Mouse (Mus musculus) bone marrow macrophage, adult 2 months (primary cell): ENCODE data around the gene Kat2a. TPM values are rescaled to one million over a fixed set of nuclear protein-coding genes. Genes with fewer than 3 reads are reported as not detected.

Experiments used
- H3K27ac ChIP-seq: 2 replicates; pipeline ENCODE4 v1.5.1; 2012; ENCODE audit warnings: low read depth, low read length; ENCODE audit not compliant: insufficient read depth
- H3K4me1 ChIP-seq: 2 replicates; pipeline ENCODE4 v1.6.1; 2012; ENCODE audit warnings: low read length; ENCODE audit not compliant: control insufficient read depth, insufficient read depth
- H3K4me3 ChIP-seq: 2 replicates; pipeline ENCODE4 v1.5.1; 2012; ENCODE audit warnings: mild to moderate bottlenecking, low read length, moderate library complexity; ENCODE audit not compliant: insufficient read depth
- CTCF ChIP-seq: IDR thresholded peaks from 2 replicates; pipeline ENCODE4 v1.5.1; 2012; ENCODE audit warnings: low read depth, mild to moderate bottlenecking, low read length, moderate library complexity
- POLR2A ChIP-seq: IDR thresholded peaks from 2 replicates; pipeline ENCODE4 v1.6.1; 2012; ENCODE audit warnings: mild to moderate bottlenecking, low read depth, low read length, borderline replicate concordance
- polyA plus RNA-seq: library from polyadenylated mRNA; stranded (reverse); fragments of >200 nt; gene quantifications from 2 replicates; pipeline ENCODE4 v1.2.4, GENCODE M21; 2012; ENCODE audit not compliant: missing spikeins, insufficient read depth, insufficient read length

Gene Kat2a
- polyA plus RNA-seq, 1 experiment: 18.9 TPM

- TF ChIP-seq POLR2A (no peak), CTCF (no peak)
- peak within 1 kb of the TSS; percentile 51 for H3K4me3 ChIP-seq
- H3K4me1 ChIP-seq: peaks cover 34% of the 10 kb centered on the region
- H3K27ac ChIP-seq: peak within 1 kb of the TSS; percentile 63
These were observed 1.7 kb upstream of the Kat2a start, which contains the start of gene Hspb9 for GRCm38 (mm10) chr11:100713735-100714533. TSS of gene Hspb9 (plus strand) at chr11:100713850.

GRCm38 (mm10) chr11:100713174-100713573, 909 bp upstream of the Kat2a start:
- Histone ChIP-seq H3K27ac (peak overlapping the region; percentile 63), H3K4me3 (peak overlapping the region; percentile 51; the same call in 1 of the 2 replicates), H3K4me1 (peaks cover 28% of the 10 kb centered on the region)
- TF ChIP-seq POLR2A (no peak), CTCF (no peak)

- peak overlapping the region; percentile 82; the same call in 1 of the 2 replicates for H3K4me3 ChIP-seq
- H3K4me1 ChIP-seq: peaks cover 28% of the 10 kb centered on the region
- H3K27ac ChIP-seq: no peak overlapping the region
- no peak for TF ChIP-seq POLR2A
- TF ChIP-seq CTCF: no peak
These were observed 1.3 kb downstream of the Kat2a start for GRCm38 (mm10) chr11:100710977-100711376.

GRCm38 (mm10) chr11:100710528-100710927, 1.7 kb downstream of the Kat2a start:
- H3K27ac ChIP-seq: no peak overlapping the region
- H3K4me3 ChIP-seq: no peak overlapping the region
- peaks cover 28% of the 10 kb centered on the region for H3K4me1 ChIP-seq
- TF ChIP-seq CTCF: no peak
- no peak for TF ChIP-seq POLR2A

- peaks cover 32% of the 10 kb centered on the region for H3K4me1 ChIP-seq
These were observed 3.0 kb downstream of the Kat2a start for GRCm38 (mm10) chr11:100709201-100709810.

GRCm38 (mm10) chr11:100705095-100705747, 7.0 kb downstream of the Kat2a start:
- Histone ChIP-seq H3K4me3 (no peak overlapping the region), H3K4me1 (peaks cover 17% of the 10 kb centered on the region)

More at GRCm38 (mm10) chr11:100709201-100709810, 3.0 kb downstream of the Kat2a start:
- Histone ChIP-seq H3K27ac (no peak overlapping the region), H3K4me3 (no peak overlapping the region)
- no peak for TF ChIP-seq CTCF
- TF ChIP-seq POLR2A: no peak

GRCm38 (mm10) chr11:100703851-100704531, 8.3 kb downstream of the Kat2a start, which contains the start of gene Dhx58:
TSS of gene Dhx58 (minus strand) at chr11:100704271.
- Histone ChIP-seq H3K4me3 (peak within 1 kb of the TSS; percentile 73), H3K27ac (peak within 1 kb of the TSS; percentile 64), H3K4me1 (peaks cover 17% of the 10 kb centered on the region)
- TF ChIP-seq CTCF (no peak), POLR2A (no peak)

More at GRCm38 (mm10) chr11:100705095-100705747, 7.0 kb downstream of the Kat2a start:
- TF ChIP-seq CTCF: no peak
- no peak for TF ChIP-seq POLR2A
- H3K27ac ChIP-seq: no peak overlapping the region

- H3K4me3 ChIP-seq: peak overlapping the region; percentile 73
- no peak for TF ChIP-seq CTCF
- TF ChIP-seq POLR2A: no peak
- peaks cover 17% of the 10 kb centered on the region for H3K4me1 ChIP-seq
- no peak overlapping the region for H3K27ac ChIP-seq
These were observed 8.9 kb downstream of the Kat2a start for GRCm38 (mm10) chr11:100703366-100703765.

GRCm38 (mm10) chr11:100702906-100703305, 9.4 kb downstream of the Kat2a start:
- peak overlapping the region; percentile 73 for H3K4me3 ChIP-seq
- peak overlapping the region; percentile 28 for H3K27ac ChIP-seq
- peaks cover 17% of the 10 kb centered on the region for H3K4me1 ChIP-seq
- TF ChIP-seq CTCF (no peak), POLR2A (no peak)
